Mouse (Mus musculus): Measurements from ENCODE around the gene Cep290. TPM values are rescaled to one million over a fixed set of nuclear protein-coding genes. Genes with fewer than 3 reads are reported as not detected.

The Cep290 gene
- polyA plus RNA-seq, 1 experiment = 6.6 TPM

DNA sequence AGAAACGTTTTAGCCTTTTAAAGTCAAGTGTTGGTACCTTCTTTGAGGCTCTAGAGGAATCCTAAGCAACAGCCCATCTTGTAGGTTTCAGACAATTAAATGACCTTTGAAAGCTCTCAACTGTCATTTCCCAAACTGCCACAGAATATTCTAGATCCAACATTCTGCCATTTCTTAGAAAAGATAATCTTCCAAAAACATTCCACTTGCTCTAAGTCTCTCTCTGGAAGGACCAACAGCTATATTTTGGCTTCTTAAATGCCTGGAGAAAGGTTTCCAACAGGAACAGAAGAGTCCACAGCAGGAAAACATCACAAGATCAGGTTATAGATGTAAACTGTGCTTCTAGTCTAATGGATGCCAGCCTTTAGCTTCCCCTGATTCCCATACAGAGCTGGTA lies 103.0 kb downstream of the Cep290 start, which contains the start of the genes 4930430F08Rik and 1700017N19Rik:
Gene 4930430F08Rik (minus strand): TSS at position 101 of the 400 bp plus-strand sequence.
Gene 1700017N19Rik (plus strand): TSS at position 162 of the 400 bp plus-strand sequence.
- Histone ChIP-seq H3K27ac (ENCODE audit: control insufficient read depth, insufficient read depth, low read depth, low read length) (peak within 1 kb of the TSS; percentile 69), H3K4me1 (ENCODE audit: control insufficient read depth, insufficient read depth, low read length) (no peaks in the 10 kb centered on the region), H3K4me3 (ENCODE audit: control insufficient read depth, low read depth, low read length) (peak within 1 kb of the TSS; percentile 89), H3K27me3 (ENCODE audit: control insufficient read depth, insufficient read depth, low read length) (no peaks in the 10 kb centered on the region), H3K36me3 (ENCODE audit: control insufficient read depth, insufficient read depth, low read length) (0 out of 2 replicates have a peak, but pooled peaks cover 1% of the 10 kb centered on the region)
- TF ChIP-seq CTCF (IDR thresholded peaks at IDR 0.05; ENCODE audit: control insufficient read depth, insufficient read depth, insufficient replicate concordance, low read depth, low read length) (no peak), POLR2A (IDR thresholded peaks at IDR 0.05; ENCODE audit: control insufficient read depth, low read depth, low read length) (no peak)

DNA sequence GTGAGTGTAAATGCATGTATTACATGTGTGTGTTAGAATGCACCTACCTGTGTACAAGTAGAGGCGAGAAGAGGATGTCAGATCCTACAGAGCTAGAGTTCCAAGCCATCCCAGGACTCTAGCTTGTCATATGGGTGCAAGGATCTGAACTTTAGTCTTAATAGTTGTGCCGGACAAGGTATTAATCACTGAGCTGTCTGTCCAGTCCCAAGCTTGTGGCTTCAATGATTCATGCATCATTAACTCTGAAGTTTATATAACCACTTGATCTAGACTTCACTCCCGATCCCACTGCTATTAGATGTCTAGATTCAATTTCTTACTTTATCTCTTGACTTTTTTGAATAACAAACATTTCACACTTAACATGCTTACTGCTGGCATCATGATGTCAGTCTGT lies 111.0 kb downstream of the Cep290 start:
- no peaks in the 10 kb centered on the region for H3K27me3 ChIP-seq (ENCODE audit: control insufficient read depth, insufficient read depth, low read length)
- H3K4me1 ChIP-seq (ENCODE audit: control insufficient read depth, insufficient read depth, low read length) = no peaks in the 10 kb centered on the region
- no peak for TF ChIP-seq POLR2A (IDR thresholded peaks at IDR 0.05; ENCODE audit: control insufficient read depth, low read depth, low read length)
- no peak for TF ChIP-seq CTCF (IDR thresholded peaks at IDR 0.05; ENCODE audit: control insufficient read depth, insufficient read depth, insufficient replicate concordance, low read depth, low read length)

DNA sequence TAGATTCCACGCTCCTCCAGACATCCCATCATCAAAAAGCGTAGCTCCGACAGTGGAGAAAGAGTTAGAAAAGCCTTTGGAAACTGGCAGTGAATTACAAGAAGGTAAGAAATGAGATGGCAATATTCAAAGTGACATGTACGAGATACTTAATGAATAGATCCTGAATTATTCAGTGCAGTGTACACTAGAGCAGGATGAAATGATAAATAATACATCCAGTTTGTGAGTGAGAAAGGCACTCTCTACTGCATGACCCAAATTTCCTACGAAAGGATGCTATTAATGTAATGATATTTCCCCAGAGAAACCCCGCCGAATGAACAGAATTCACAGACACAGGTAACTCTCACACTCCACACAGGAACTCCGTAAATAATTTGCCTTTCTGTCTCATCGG lies 116.2 kb downstream of the Cep290 start:
- Histone ChIP-seq H3K27ac (ENCODE audit: control insufficient read depth, insufficient read depth, low read depth, low read length) (no peak overlapping the region), H3K27me3 (ENCODE audit: control insufficient read depth, insufficient read depth, low read length) (no peaks in the 10 kb centered on the region), H3K4me1 (ENCODE audit: control insufficient read depth, insufficient read depth, low read length) (no peaks in the 10 kb centered on the region), H3K4me3 (ENCODE audit: control insufficient read depth, low read depth, low read length) (no peak overlapping the region), H3K36me3 (ENCODE audit: control insufficient read depth, insufficient read depth, low read length) (no peaks in the 10 kb centered on the region)
- no peak for TF ChIP-seq CTCF (IDR thresholded peaks at IDR 0.05; ENCODE audit: control insufficient read depth, insufficient read depth, insufficient replicate concordance, low read depth, low read length)
- no peak for TF ChIP-seq POLR2A (IDR thresholded peaks at IDR 0.05; ENCODE audit: control insufficient read depth, low read depth, low read length)

More for the DNA sequence above, 111.0 kb downstream of the Cep290 start:
- no peak overlapping the region for H3K4me3 ChIP-seq (ENCODE audit: control insufficient read depth, low read depth, low read length)
- no peaks in the 10 kb centered on the region for H3K36me3 ChIP-seq (ENCODE audit: control insufficient read depth, insufficient read depth, low read length)
- H3K27ac ChIP-seq (ENCODE audit: control insufficient read depth, insufficient read depth, low read depth, low read length) = no peak overlapping the region

DNA sequence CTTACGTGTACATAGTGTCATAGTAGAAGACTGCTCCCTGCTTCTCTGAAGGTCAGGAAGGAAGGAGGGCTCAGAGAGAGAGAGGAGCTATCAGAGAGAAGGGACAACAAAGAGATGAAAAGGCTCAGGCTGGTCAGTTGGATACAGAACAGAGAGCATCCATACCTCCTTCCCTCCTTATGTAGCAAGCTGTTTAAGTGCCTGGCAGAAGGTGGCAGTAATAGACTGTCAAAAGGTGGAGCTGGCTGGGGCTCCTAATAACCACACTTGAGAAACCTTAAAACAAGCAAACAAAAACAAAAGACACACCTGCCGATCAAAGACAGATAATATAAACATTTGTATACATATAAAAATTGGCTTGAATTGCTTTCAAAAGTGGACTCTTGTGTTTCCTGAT lies 116.9 kb downstream of the Cep290 start:
- H3K27ac ChIP-seq (ENCODE audit: control insufficient read depth, insufficient read depth, low read depth, low read length) = no peak overlapping the region
- H3K36me3 ChIP-seq (ENCODE audit: control insufficient read depth, insufficient read depth, low read length) = no peaks in the 10 kb centered on the region
- no peak overlapping the region for H3K4me3 ChIP-seq (ENCODE audit: control insufficient read depth, low read depth, low read length)
- no peaks in the 10 kb centered on the region for H3K27me3 ChIP-seq (ENCODE audit: control insufficient read depth, insufficient read depth, low read length)
- TF ChIP-seq CTCF (IDR thresholded peaks at IDR 0.05; ENCODE audit: control insufficient read depth, insufficient read depth, insufficient replicate concordance, low read depth, low read length) (no peak), POLR2A (IDR thresholded peaks at IDR 0.05; ENCODE audit: control insufficient read depth, low read depth, low read length) (no peak)
- H3K4me1 ChIP-seq (ENCODE audit: control insufficient read depth, insufficient read depth, low read length) = no peaks in the 10 kb centered on the region

DNA sequence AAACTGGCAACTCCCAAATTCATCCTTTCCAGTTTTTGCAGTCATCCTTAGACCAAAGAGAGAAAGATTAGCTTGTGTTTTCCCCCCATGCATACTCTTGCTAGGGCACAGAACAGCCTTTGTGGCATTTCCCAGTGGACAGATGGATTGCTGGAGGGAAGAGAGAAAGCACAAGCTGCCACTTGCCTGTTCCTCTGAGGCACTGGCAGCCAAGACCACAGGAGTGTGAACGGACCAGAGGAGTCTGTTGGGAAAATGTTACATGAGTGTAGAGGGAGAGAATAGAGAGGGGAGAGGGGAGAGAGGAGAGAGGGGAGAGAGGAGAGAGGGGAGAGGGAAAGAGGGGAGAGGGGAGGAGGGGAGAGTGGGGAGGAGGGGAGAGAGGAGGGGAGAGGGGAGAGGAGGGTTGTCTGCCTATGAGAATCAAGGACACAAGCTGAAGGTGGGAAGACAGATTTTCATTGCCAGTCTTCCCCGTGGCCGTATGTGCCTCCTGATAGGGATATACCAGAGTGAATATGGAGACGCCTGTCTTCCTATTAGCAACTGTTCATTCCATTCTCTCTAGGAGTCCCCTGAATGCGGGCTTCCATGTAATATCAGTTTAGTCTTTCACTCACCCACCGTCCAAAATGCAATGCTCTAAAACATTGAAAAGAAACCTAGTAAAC lies 130.0 kb downstream of the Cep290 start:
- H3K27ac ChIP-seq (ENCODE audit: control insufficient read depth, insufficient read depth, low read depth, low read length) = no peak overlapping the region

DNA sequence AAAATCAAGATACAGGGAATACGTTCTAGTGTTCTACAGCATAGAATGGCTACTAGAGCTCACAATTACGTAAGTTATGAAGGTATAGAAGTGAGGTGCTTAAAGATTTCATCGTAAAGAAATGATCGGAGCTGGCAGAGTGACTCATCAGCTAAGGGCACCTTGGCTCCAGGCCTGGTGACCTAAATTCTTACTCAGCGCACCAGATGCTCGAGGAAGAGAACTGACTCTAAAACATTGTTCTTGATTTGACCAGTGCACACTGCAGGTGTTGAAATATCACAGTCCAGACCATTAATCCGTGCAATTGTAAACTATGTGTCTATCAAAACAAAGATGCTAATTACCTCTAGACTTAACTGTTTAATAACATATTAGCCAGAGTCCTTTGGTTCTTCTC lies 132.1 kb downstream of the Cep290 start:
- TF ChIP-seq CTCF (IDR thresholded peaks at IDR 0.05; ENCODE audit: control insufficient read depth, insufficient read depth, insufficient replicate concordance, low read depth, low read length) (no peak), POLR2A (IDR thresholded peaks at IDR 0.05; ENCODE audit: control insufficient read depth, low read depth, low read length) (no peak)
- H3K4me3 ChIP-seq (ENCODE audit: control insufficient read depth, low read depth, low read length) = no peak overlapping the region
- no peak overlapping the region for H3K27ac ChIP-seq (ENCODE audit: control insufficient read depth, insufficient read depth, low read depth, low read length)
- H3K27me3 ChIP-seq (ENCODE audit: control insufficient read depth, insufficient read depth, low read length) = no peaks in the 10 kb centered on the region
- peaks cover 4% of the 10 kb centered on the region; the same call in 1 of the 2 replicates for H3K4me1 ChIP-seq (ENCODE audit: control insufficient read depth, insufficient read depth, low read length)
- no peaks in the 10 kb centered on the region for H3K36me3 ChIP-seq (ENCODE audit: control insufficient read depth, insufficient read depth, low read length)

More for the DNA sequence above, 130.0 kb downstream of the Cep290 start:
- peaks cover 4% of the 10 kb centered on the region for H3K4me1 ChIP-seq (ENCODE audit: control insufficient read depth, insufficient read depth, low read length)
- TF ChIP-seq CTCF (IDR thresholded peaks at IDR 0.05; ENCODE audit: control insufficient read depth, insufficient read depth, insufficient replicate concordance, low read depth, low read length) (no peak), POLR2A (IDR thresholded peaks at IDR 0.05; ENCODE audit: control insufficient read depth, low read depth, low read length) (no peak)
- no peaks in the 10 kb centered on the region for H3K27me3 ChIP-seq (ENCODE audit: control insufficient read depth, insufficient read depth, low read length)
- no peaks in the 10 kb centered on the region for H3K36me3 ChIP-seq (ENCODE audit: control insufficient read depth, insufficient read depth, low read length)
- H3K4me3 ChIP-seq (ENCODE audit: control insufficient read depth, low read depth, low read length) = no peak overlapping the region

DNA sequence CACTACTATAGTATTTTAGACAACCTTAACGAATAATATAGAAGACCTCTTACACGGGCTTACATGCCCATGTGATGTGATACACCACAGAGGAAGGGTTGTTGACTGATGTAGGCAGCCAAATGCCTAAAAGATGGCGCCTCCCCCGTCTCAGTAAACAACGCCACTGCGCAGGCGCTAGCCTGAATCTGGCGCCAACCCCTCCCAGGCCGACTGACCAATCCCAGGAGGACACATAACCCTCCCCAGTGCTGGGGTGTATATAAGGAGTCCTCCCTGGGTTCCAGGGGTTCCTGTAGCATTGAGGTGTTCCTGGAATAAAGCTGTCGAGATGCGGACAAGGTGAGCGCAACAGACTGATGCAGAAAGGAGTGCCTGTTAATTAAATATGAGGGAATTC lies 132.7 kb downstream of the Cep290 start:
- H3K4me1 ChIP-seq (ENCODE audit: control insufficient read depth, insufficient read depth, low read length) = peaks cover 4% of the 10 kb centered on the region; the same call in 1 of the 2 replicates
- H3K36me3 ChIP-seq (ENCODE audit: control insufficient read depth, insufficient read depth, low read length) = no peaks in the 10 kb centered on the region
- no peak for TF ChIP-seq CTCF (IDR thresholded peaks at IDR 0.05; ENCODE audit: control insufficient read depth, insufficient read depth, insufficient replicate concordance, low read depth, low read length)
- TF ChIP-seq POLR2A (IDR thresholded peaks at IDR 0.05; ENCODE audit: control insufficient read depth, low read depth, low read length) = peak; percentile 24; the same call in 1 of the 2 replicates
- H3K27ac ChIP-seq (ENCODE audit: control insufficient read depth, insufficient read depth, low read depth, low read length) = no peak overlapping the region
- no peaks in the 10 kb centered on the region for H3K27me3 ChIP-seq (ENCODE audit: control insufficient read depth, insufficient read depth, low read length)
- peak overlapping the region; percentile 53 for H3K4me3 ChIP-seq (ENCODE audit: control insufficient read depth, low read depth, low read length)
